Mouse (Mus musculus) right cerebral cortex, postnatal 25 days (tissue): ENCODE results near the gene Gm10670.
"Not testable (repeated sequence)": the region's sequence is repeated elsewhere in the genome, so short reads cannot be mapped to it uniquely, and the experiment has no call there.

Experiments used
- DNase-seq: peaks from one replicate; pipeline ENCODE4 v3.0.0; 2022

Gene Gm10670

GRCm38 (mm10) chr7:20474825-20475224, at the start of gene Gm10670:
Gene Gm10670 (minus strand): TSS chr7:20474925.
- not testable (repeated sequence) for DNase-seq

- DNase-seq: not testable (repeated sequence)
These were observed 35.7 kb upstream of the Gm10670 start, which contains the start of gene Vmn1r103 for GRCm38 (mm10) chr7:20510434-20510833. Gene Vmn1r103 (minus strand): TSS chr7:20510534.

GRCm38 (mm10) chr7:20442493-20442892, 32.2 kb downstream of the Gm10670 start, which contains the start of gene Vmn1r101:
Gene Vmn1r101 (minus strand): TSS chr7:20442593.
- DNase-seq: not testable (repeated sequence)
